Mouse (Mus musculus): ENCODE measurements around the gene Spag7.

GRCm38 (mm10) chr11:70701221-70701955 lies 32.2 kb upstream of the Spag7 start:
- TF ChIP-seq ZNF384 (IDR thresholded peaks at IDR 0.05; ENCODE audit: low read depth, low read length) (no peak), MAFK (IDR thresholded peaks at IDR 0.05; ENCODE audit: insufficient read depth, low read depth, low read length) (no peak), CHD2 (IDR thresholded peaks at IDR 0.05; ENCODE audit: low read depth, low read length) (no peak), ZC3H11A (IDR thresholded peaks at IDR 0.05; ENCODE audit: borderline replicate concordance, low read depth, low read length) (no peak), HCFC1 (IDR thresholded peaks at IDR 0.05; ENCODE audit: borderline replicate concordance, insufficient read depth, low read length) (no peak)
